Mouse (Mus musculus): ENCODE measurements around the gene Fbxo46.

GRCm38 (mm10) chr7:19109565-19109964 lies 10.1 kb upstream of the Fbxo46 start:
- TF ChIP-seq ZNF384 (IDR thresholded peaks at IDR 0.05; ENCODE audit: low read depth, low read length): no peak
- TF ChIP-seq TCF12 (IDR thresholded peaks at IDR 0.05; ENCODE audit: low read depth, low read length): no peak
- no peak for TF ChIP-seq MAFK (IDR thresholded peaks at IDR 0.05; ENCODE audit: borderline replicate concordance, low read depth, low read length)
- TF ChIP-seq CTCF (IDR thresholded peaks at IDR 0.05 in 2 of 3, conservative IDR thresholded peaks at IDR 0.05 in 1 of 3; ENCODE audit: control insufficient read depth in 1 of 3, insufficient read depth in 1 of 3, low read depth in 2 of 3, low read length in 3 of 3, poor library complexity in 1 of 3, severe bottlenecking in 1 of 3): no peak
- TF ChIP-seq POLR2A (IDR thresholded peaks at IDR 0.05; ENCODE audit: control insufficient read depth in 1 of 2, insufficient read depth in 1 of 2, low read depth in 1 of 2, low read length in 2 of 2, poor library complexity in 1 of 2): no peak
- no peak for TF ChIP-seq POLR2AphosphoS2 (IDR thresholded peaks at IDR 0.05; ENCODE audit: low read length)
- TF ChIP-seq GATA1 (IDR thresholded peaks at IDR 0.05; ENCODE audit: low read depth, low read length): no peak
- TF ChIP-seq NELFE (IDR thresholded peaks at IDR 0.05; ENCODE audit: low read depth, low read length): no peak
- TF ChIP-seq EP300 (IDR thresholded peaks at IDR 0.05; ENCODE audit: low read depth in 1 of 2, low read length in 2 of 2): no peak
- no peak for TF ChIP-seq MXI1 (IDR thresholded peaks at IDR 0.05; ENCODE audit: low read depth, low read length)
- no peak for TF ChIP-seq SMC3 (IDR thresholded peaks at IDR 0.05; ENCODE audit: low read depth, low read length)
- TF ChIP-seq E2F4 (IDR thresholded peaks at IDR 0.05; ENCODE audit: borderline replicate concordance, low read depth, low read length): no peak
- no peak for TF ChIP-seq ZKSCAN1 (IDR thresholded peaks at IDR 0.05; ENCODE audit: low read depth, low read length)
- TF ChIP-seq HCFC1 (IDR thresholded peaks at IDR 0.05; ENCODE audit: low read depth, low read length): no peak
